Mouse (Mus musculus): ENCODE results near the gene Gm27029. TPM values are rescaled to one million over a fixed set of nuclear protein-coding genes. Genes with fewer than 3 reads are reported as not detected.
"Not testable (repeated sequence)": the region's sequence is repeated elsewhere in the genome, so short reads cannot be mapped to it uniquely, and the experiment has no call there.

The Gm27029 gene
- polyA plus RNA-seq, 1 experiment from 2014 or later, result 7.5 TPM

GRCm38 (mm10) chr11:101449596-101449995 is 25.0 kb upstream of the Gm27029 start:
- 64% methylated on average over 4 of the region's 4 CpGs for whole genome bisulfite sequencing
- ATAC-seq (ENCODE audit: low read depth); H3K4me2 ChIP-seq (ENCODE audit: low read depth, low read length); H3K27me3 ChIP-seq (ENCODE audit: control insufficient read depth, insufficient read depth, low read depth, low read length); H3K4me3 ChIP-seq (ENCODE audit: low read length); H3K36me3 ChIP-seq (ENCODE audit: control insufficient read depth, insufficient read depth, low read length); H3K9ac ChIP-seq (ENCODE audit: low read length); H3K27ac ChIP-seq (ENCODE audit: low read length); H3K9me3 ChIP-seq (ENCODE audit: control insufficient read depth, low read length): not testable (repeated sequence)
- peaks cover 15% of the 10 kb centered on the region; the same call in 1 of the 2 replicates for H3K4me1 ChIP-seq (replicated peaks; ENCODE audit: control insufficient read depth, insufficient read depth, low read length)

GRCm38 (mm10) chr11:101448899-101449298 is 24.3 kb upstream of the Gm27029 start:
- peaks cover 16% of the 10 kb centered on the region for H3K4me1 ChIP-seq (replicated peaks; ENCODE audit: control insufficient read depth, insufficient read depth, low read length)
- H3K9ac ChIP-seq (ENCODE audit: low read length), result peak overlapping the region; percentile 71
- H3K27me3 ChIP-seq (ENCODE audit: control insufficient read depth, insufficient read depth, low read depth, low read length), result no peaks in the 10 kb centered on the region
- no peak for ATAC-seq (ENCODE audit: low read depth)
- H3K36me3 ChIP-seq (ENCODE audit: control insufficient read depth, insufficient read depth, low read length), result peaks cover 16% of the 10 kb centered on the region
- peak overlapping the region; percentile 63 for H3K4me2 ChIP-seq (ENCODE audit: low read depth, low read length)
- peak overlapping the region; percentile 34 for H3K27ac ChIP-seq (ENCODE audit: low read length)
- 71% methylated on average over 4 of the region's 4 CpGs for WGBS
- H3K9me3 ChIP-seq (ENCODE audit: control insufficient read depth, low read length), result no peaks in the 10 kb centered on the region
- H3K4me3 ChIP-seq (ENCODE audit: low read length), result peak overlapping the region; percentile 59

- peak; percentile 87 for ATAC-seq (ENCODE audit: low read depth)
These were observed 23.7 kb upstream of the Gm27029 start, which contains the start of gene Ifi35 for GRCm38 (mm10) chr11:101448274-101448746. TSS of gene Ifi35 (plus strand) at chr11:101448407.

GRCm38 (mm10) chr11:101447786-101448185 is 23.2 kb upstream of the Gm27029 start:
- Histone ChIP-seq H3K27me3 (ENCODE audit: control insufficient read depth, insufficient read depth, low read depth, low read length) (no peaks in the 10 kb centered on the region), H3K27ac (ENCODE audit: low read length) (peak overlapping the region; percentile 34), H3K4me2 (ENCODE audit: low read depth, low read length) (peak overlapping the region; percentile 63; the same call in 1 of the 2 replicates), H3K4me1 (replicated peaks; ENCODE audit: control insufficient read depth, insufficient read depth, low read length) (peaks cover 26% of the 10 kb centered on the region), H3K4me3 (ENCODE audit: low read length) (peak overlapping the region; percentile 59), H3K9me3 (ENCODE audit: control insufficient read depth, low read length) (no peaks in the 10 kb centered on the region), H3K36me3 (ENCODE audit: control insufficient read depth, insufficient read depth, low read length) (peaks cover 21% of the 10 kb centered on the region), H3K9ac (ENCODE audit: low read length) (no peak overlapping the region)
- no peak for ATAC-seq (ENCODE audit: low read depth)
- 86% methylated on average over 5 of the region's 5 CpGs for WGBS

More at GRCm38 (mm10) chr11:101448274-101448746, 23.7 kb upstream of the Gm27029 start, which contains the start of gene Ifi35:
- peak within 1 kb of the TSS; percentile 71 for H3K9ac ChIP-seq (ENCODE audit: low read length)
- H3K4me2 ChIP-seq (ENCODE audit: low read depth, low read length), result peak within 1 kb of the TSS; percentile 63
- no peaks in the 10 kb centered on the region for H3K9me3 ChIP-seq (ENCODE audit: control insufficient read depth, low read length)
- H3K27ac ChIP-seq (ENCODE audit: low read length), result peak within 1 kb of the TSS; percentile 34
- peaks cover 22% of the 10 kb centered on the region for H3K4me1 ChIP-seq (replicated peaks; ENCODE audit: control insufficient read depth, insufficient read depth, low read length)
- H3K4me3 ChIP-seq (ENCODE audit: low read length), result peak within 1 kb of the TSS; percentile 59
- 9% methylated on average over 10 of the region's 10 CpGs for WGBS
- H3K27me3 ChIP-seq (ENCODE audit: control insufficient read depth, insufficient read depth, low read depth, low read length), result no peaks in the 10 kb centered on the region
- H3K36me3 ChIP-seq (ENCODE audit: control insufficient read depth, insufficient read depth, low read length), result peaks cover 21% of the 10 kb centered on the region

- not testable (repeated sequence) for H3K9ac ChIP-seq (ENCODE audit: low read length); H3K4me3 ChIP-seq (ENCODE audit: low read length); H3K4me2 ChIP-seq (ENCODE audit: low read depth, low read length); H3K27me3 ChIP-seq (ENCODE audit: control insufficient read depth, insufficient read depth, low read depth, low read length); H3K9me3 ChIP-seq (ENCODE audit: control insufficient read depth, low read length); ATAC-seq (ENCODE audit: low read depth); H3K27ac ChIP-seq (ENCODE audit: low read length)
- WGBS, result 86% methylated on average over 8 of the region's 8 CpGs
- Histone ChIP-seq H3K4me1 (replicated peaks; ENCODE audit: control insufficient read depth, insufficient read depth, low read length) (peaks cover 26% of the 10 kb centered on the region), H3K36me3 (ENCODE audit: control insufficient read depth, insufficient read depth, low read length) (peaks cover 21% of the 10 kb centered on the region)
These were observed 22.3 kb upstream of the Gm27029 start for GRCm38 (mm10) chr11:101446860-101447259.

- no peaks in the 10 kb centered on the region for H3K9me3 ChIP-seq (ENCODE audit: control insufficient read depth, low read length)
- peaks cover 26% of the 10 kb centered on the region for H3K4me1 ChIP-seq (replicated peaks; ENCODE audit: control insufficient read depth, insufficient read depth, low read length)
- no peak overlapping the region for H3K4me2 ChIP-seq (ENCODE audit: low read depth, low read length)
- peaks cover 21% of the 10 kb centered on the region for H3K36me3 ChIP-seq (ENCODE audit: control insufficient read depth, insufficient read depth, low read length)
- H3K4me3 ChIP-seq (ENCODE audit: low read length), result no peak overlapping the region
- H3K27me3 ChIP-seq (ENCODE audit: control insufficient read depth, insufficient read depth, low read depth, low read length), result no peaks in the 10 kb centered on the region
- H3K27ac ChIP-seq (ENCODE audit: low read length), result no peak overlapping the region
- WGBS, result 67% methylated on average over 1 of the region's 1 CpGs
- no peak for ATAC-seq (ENCODE audit: low read depth)
- H3K9ac ChIP-seq (ENCODE audit: low read length), result no peak overlapping the region
These were observed 21.7 kb upstream of the Gm27029 start for GRCm38 (mm10) chr11:101446319-101446718.

GRCm38 (mm10) chr11:101442760-101443159 is 18.2 kb upstream of the Gm27029 start:
- Histone ChIP-seq H3K9me3 (ENCODE audit: control insufficient read depth, low read length) (no peaks in the 10 kb centered on the region), H3K9ac (ENCODE audit: low read length) (peak overlapping the region; percentile 77), H3K27me3 (ENCODE audit: control insufficient read depth, insufficient read depth, low read depth, low read length) (no peaks in the 10 kb centered on the region), H3K4me1 (replicated peaks; ENCODE audit: control insufficient read depth, insufficient read depth, low read length) (peaks cover 15% of the 10 kb centered on the region), H3K27ac (ENCODE audit: low read length) (peak overlapping the region; percentile 74), H3K4me2 (ENCODE audit: low read depth, low read length) (peak overlapping the region; percentile 88), H3K4me3 (ENCODE audit: low read length) (peak overlapping the region; percentile 61), H3K36me3 (ENCODE audit: control insufficient read depth, insufficient read depth, low read length) (peaks cover 21% of the 10 kb centered on the region)
- under 1% methylated on average over 14 of the region's 14 CpGs for WGBS
- 0 out of 2 replicates have a peak, but pooled peaks have one; percentile 2 for ATAC-seq (ENCODE audit: low read depth)

- H3K4me2 ChIP-seq (ENCODE audit: low read depth, low read length), result peak within 1 kb of the TSS; percentile 88
- no peaks in the 10 kb centered on the region for H3K27me3 ChIP-seq (ENCODE audit: control insufficient read depth, insufficient read depth, low read depth, low read length)
- peak within 1 kb of the TSS; percentile 74 for H3K27ac ChIP-seq (ENCODE audit: low read length)
- peak within 1 kb of the TSS; percentile 61 for H3K4me3 ChIP-seq (ENCODE audit: low read length)
- no peaks in the 10 kb centered on the region for H3K9me3 ChIP-seq (ENCODE audit: control insufficient read depth, low read length)
- peaks cover 15% of the 10 kb centered on the region for H3K4me1 ChIP-seq (replicated peaks; ENCODE audit: control insufficient read depth, insufficient read depth, low read length)
- peak within 1 kb of the TSS; percentile 77 for H3K9ac ChIP-seq (ENCODE audit: low read length)
- peaks cover 21% of the 10 kb centered on the region for H3K36me3 ChIP-seq (ENCODE audit: control insufficient read depth, insufficient read depth, low read length)
- peak; percentile 99 for ATAC-seq (ENCODE audit: low read depth)
- under 1% methylated on average over 42 of the region's 42 CpGs for WGBS
These were observed 17.6 kb upstream of the Gm27029 start, which contains the start of gene Rpl27 for GRCm38 (mm10) chr11:101442127-101442693. TSS of gene Rpl27 (plus strand) at chr11:101442298.

GRCm38 (mm10) chr11:101441450-101442126 is 17.0 kb upstream of the Gm27029 start:
- Histone ChIP-seq H3K4me3 (ENCODE audit: low read length) (peak overlapping the region; percentile 61), H3K4me2 (ENCODE audit: low read depth, low read length) (peak overlapping the region; percentile 64), H3K36me3 (ENCODE audit: control insufficient read depth, insufficient read depth, low read length) (peaks cover 21% of the 10 kb centered on the region), H3K9ac (ENCODE audit: low read length) (peak overlapping the region; percentile 41; the same call in 1 of the 2 replicates), H3K4me1 (replicated peaks; ENCODE audit: control insufficient read depth, insufficient read depth, low read length) (peaks cover 15% of the 10 kb centered on the region)
- H3K9me3 ChIP-seq (ENCODE audit: control insufficient read depth, low read length); H3K27ac ChIP-seq (ENCODE audit: low read length); H3K27me3 ChIP-seq (ENCODE audit: control insufficient read depth, insufficient read depth, low read depth, low read length); ATAC-seq (ENCODE audit: low read depth): not testable (repeated sequence)
- 34% methylated on average over 15 of the region's 15 CpGs for WGBS
